Mouse (Mus musculus) frontal cortex, postnatal 14 days (tissue): ENCODE data around the gene Izumo1r.

Source experiments
- DNase-seq, 2 experiments: peaks; one replicate each; pipeline ENCODE4 v3.0.0; 2022; ENCODE audit warnings: low spot score in 2 of 2

Gene Izumo1r

GRCm38 (mm10) chr9:14866957-14867356, 36.8 kb downstream of the Izumo1r start:
- DNase-seq: peak in 1 of 2 experiments; percentile 64

- DNase-seq: no peak
Observed at GRCm38 (mm10) chr9:14864726-14865125, 39.0 kb downstream of the Izumo1r start.

GRCm38 (mm10) chr9:14863126-14863525, 40.6 kb downstream of the Izumo1r start:
- no peak for DNase-seq

- DNase-seq: peak in 1 of 2 experiments; percentile 54
Observed at GRCm38 (mm10) chr9:14859868-14860639, 43.7 kb downstream of the Izumo1r start, which contains the start of gene Gpr83. TSS of gene Gpr83 (plus strand) at chr9:14860210.

- no peak for DNase-seq
Observed at GRCm38 (mm10) chr9:14858782-14859181, 45.0 kb downstream of the Izumo1r start.

- DNase-seq: no peak
Observed at GRCm38 (mm10) chr9:14858170-14858706, 45.5 kb downstream of the Izumo1r start.

GRCm38 (mm10) chr9:14856922-14857654, 46.7 kb downstream of the Izumo1r start:
- DNase-seq: no peak

- DNase-seq: no peak
Observed at GRCm38 (mm10) chr9:14854585-14854984, 49.2 kb downstream of the Izumo1r start.

- DNase-seq: no peak
Observed at GRCm38 (mm10) chr9:14848267-14848935, 55.3 kb downstream of the Izumo1r start.

GRCm38 (mm10) chr9:14846428-14846827, 57.3 kb downstream of the Izumo1r start:
- DNase-seq: no peak

- DNase-seq: no peak
Observed at GRCm38 (mm10) chr9:14843901-14844300, 59.8 kb downstream of the Izumo1r start.

GRCm38 (mm10) chr9:14843311-14843857, 60.4 kb downstream of the Izumo1r start:
- DNase-seq: no peak

- DNase-seq: no peak
Observed at GRCm38 (mm10) chr9:14841878-14842761, 61.6 kb downstream of the Izumo1r start.

- no peak for DNase-seq
Observed at GRCm38 (mm10) chr9:14839970-14840369, 63.8 kb downstream of the Izumo1r start.

GRCm38 (mm10) chr9:14839527-14839926, 64.2 kb downstream of the Izumo1r start:
- no peak for DNase-seq
